Mouse (Mus musculus) cerebellum, postnatal 10 days (tissue): ENCODE results near the gene Tenm2.
A peak's percentile ranks its signal among the peaks of the same experiment; 100 is the strongest.

Source experiments
- DNase-seq, 2 experiments: peaks; one replicate each; pipeline ENCODE4 v3.0.0; 2021; ENCODE audit warnings: mixed read lengths in 2 of 2

The Tenm2 gene

GRCm38 (mm10) chr11:36107840-36108239 is 1127.9 kb downstream of the Tenm2 start:
- DNase-seq: no peak

- DNase-seq: peak; percentile 77 to 78
These were observed 1129.1 kb downstream of the Tenm2 start for GRCm38 (mm10) chr11:36106639-36107038.

GRCm38 (mm10) chr11:36103556-36103955 is 1132.2 kb downstream of the Tenm2 start:
- peak; percentile 81 to 82 for DNase-seq

DNA sequence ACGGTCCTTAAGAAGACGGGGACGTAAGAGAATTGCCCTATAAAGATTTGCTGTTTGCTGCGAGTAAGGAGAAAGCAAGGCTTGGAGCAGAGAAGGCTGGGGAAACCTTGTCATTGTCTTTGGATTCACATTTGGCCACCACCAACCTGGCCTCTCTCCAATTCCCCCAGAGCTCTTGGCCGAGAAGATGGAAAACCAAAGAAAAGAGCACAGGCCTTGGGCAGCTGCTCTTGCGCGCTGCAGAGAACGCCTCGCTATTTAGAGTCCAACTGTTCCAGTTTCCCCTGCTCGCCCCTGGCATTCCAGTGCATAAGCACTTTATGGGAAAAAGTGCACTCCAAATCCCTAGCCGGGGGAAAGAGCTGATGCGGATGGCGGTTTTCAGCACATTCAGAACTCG is 1139.5 kb downstream of the Tenm2 start:
- peak; percentile 90 to 93 for DNase-seq

GRCm38 (mm10) chr11:36090210-36090609 is 1145.6 kb downstream of the Tenm2 start:
- DNase-seq: no peak

- no peak for DNase-seq
These were observed 1154.2 kb downstream of the Tenm2 start for GRCm38 (mm10) chr11:36081399-36082053.

GRCm38 (mm10) chr11:36080766-36081165 is 1155.0 kb downstream of the Tenm2 start:
- no peak for DNase-seq

DNA sequence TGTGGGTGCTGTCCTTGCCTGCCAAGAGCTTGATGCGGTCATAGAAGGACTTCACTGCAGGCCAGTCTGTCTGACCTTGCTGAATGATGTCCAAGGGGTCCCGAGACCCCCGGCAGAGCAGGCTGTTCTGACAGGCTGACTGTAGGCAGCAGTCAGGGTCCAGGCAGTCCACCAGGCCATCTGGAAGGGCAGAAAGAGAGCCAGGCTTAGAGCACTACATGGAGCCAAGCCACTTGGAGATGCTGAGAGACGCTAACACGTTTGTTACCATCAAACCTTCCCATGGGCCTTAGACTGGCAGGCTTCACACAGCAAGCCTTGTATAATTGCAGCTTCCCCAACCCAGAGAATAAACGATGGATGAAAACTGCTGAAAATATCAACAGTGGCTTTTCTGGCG is 1157.4 kb downstream of the Tenm2 start:
- peak; percentile 84 to 92 for DNase-seq

DNA sequence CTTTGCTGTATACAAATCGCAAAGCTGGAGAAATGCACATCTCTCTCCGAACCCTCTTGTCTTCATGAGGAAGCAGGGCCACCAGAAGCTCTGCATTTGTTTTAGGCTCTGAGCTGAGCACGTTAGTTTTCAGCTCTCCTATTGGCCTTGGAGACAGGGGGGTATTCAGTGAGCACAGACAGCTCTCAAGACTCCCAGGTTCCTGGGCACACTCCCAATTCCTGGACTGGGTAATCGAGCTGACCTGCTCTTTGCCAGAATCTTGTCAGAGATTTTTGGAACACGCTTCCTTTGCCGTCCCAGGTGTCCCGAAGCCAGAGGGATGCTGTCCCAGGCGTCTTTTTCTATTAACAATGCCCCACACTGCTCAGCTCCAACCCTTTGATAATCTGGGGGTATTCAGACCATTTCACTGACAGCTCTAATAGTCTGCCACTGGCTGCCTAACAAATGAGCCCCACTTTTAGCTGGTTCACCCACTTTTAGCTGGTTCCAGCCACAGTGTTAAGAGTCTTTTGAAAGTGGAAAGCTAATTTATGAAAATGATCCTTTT is 1161.7 kb downstream of the Tenm2 start:
- DNase-seq: peak; percentile 94 to 97

- peak; percentile 96 for DNase-seq
These were observed 1162.5 kb downstream of the Tenm2 start for GRCm38 (mm10) chr11:36073074-36073818.

GRCm38 (mm10) chr11:36072646-36073045 is 1163.1 kb downstream of the Tenm2 start:
- peak in 1 of 2 experiments; percentile 53 for DNase-seq

- DNase-seq: peak in 1 of 2 experiments; percentile 38
These were observed 1163.7 kb downstream of the Tenm2 start for GRCm38 (mm10) chr11:36072038-36072437.

DNA sequence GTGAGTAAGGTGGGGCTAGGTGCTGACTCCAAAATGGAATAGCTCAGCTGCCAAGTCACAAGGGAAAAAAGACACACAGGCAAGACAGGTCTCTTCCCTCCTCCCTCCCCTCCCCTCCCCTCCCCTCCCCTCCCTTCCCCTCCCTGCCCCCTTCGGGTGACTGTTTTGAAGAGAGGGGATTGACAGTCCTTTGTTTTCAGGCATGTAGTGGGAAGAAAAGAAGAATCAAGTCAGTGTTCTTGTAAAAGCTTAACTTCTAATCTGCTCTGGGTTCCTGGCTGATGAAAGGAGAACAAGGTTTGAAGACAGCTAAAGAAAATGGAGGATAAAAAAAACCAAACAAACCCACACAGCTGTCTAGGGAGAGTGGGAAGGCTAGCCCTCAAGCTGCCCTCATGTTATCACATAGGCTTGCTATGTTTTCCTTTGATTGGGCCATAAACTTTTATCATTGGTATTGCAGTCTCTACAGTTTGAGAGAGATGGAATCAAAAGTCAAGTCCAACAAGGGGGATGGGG is 1176.4 kb downstream of the Tenm2 start:
- DNase-seq: no peak

GRCm38 (mm10) chr11:36056525-36056924 is 1179.2 kb downstream of the Tenm2 start:
- DNase-seq: no peak

DNA sequence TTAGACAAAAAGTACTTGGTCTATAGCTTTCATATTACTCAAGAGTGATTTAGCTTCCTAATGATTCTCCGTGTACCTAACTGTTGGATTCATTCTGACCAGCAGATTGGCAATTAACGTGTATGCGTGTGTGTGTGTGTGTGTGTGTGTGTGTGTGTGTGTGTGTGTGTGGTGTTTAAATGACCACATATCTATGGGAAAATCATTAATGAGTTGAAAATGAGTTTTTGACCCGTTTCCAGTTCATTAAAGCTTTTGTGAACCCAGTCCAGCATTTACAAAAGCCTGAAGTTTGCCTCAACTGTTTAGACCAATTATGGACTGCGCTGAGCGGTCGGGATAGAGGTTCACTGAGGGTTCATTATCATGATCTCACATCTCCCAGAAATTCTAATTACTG is 1181.4 kb downstream of the Tenm2 start:
- no peak for DNase-seq

DNA sequence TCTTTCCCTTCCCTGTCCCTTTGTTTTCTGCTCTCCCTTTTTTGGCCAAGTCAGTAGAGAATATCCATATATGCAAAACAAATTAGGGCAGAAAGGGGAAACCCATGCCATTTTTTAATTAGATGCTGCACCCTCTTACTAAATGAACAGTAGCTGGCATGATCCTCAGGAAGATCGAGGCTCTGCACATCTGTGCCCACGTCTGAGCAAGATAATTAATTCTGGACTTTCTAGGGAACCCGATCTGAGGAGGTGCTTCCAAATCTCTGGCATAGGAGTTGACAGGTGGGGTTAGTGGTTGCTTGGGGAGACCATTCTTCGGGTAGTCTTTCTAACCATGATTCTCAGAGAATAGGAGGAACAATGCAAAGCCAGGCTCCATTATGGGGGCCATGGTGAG is 1182.3 kb downstream of the Tenm2 start:
- no peak for DNase-seq

DNA sequence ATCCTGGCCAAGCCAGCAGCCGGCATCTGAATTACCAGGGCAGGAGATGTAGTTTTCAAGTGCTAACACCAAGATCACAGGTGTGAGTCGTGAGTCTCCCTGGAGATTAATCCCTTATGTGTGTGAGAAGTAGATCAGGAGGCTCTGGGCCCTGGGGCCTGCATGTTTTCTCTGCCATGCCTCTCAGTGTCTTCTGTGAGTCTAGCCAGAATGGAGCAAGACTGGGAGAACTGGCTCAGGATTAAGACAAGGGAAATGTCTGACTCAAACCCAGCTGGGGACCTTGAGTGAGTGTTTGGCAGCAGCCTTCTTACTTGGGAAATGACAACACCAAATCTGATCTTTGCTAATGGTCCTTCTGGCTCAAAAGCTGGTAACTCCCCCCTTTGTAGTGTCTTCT is 1183.2 kb downstream of the Tenm2 start:
- no peak for DNase-seq

GRCm38 (mm10) chr11:36052091-36052490 is 1183.7 kb downstream of the Tenm2 start:
- no peak for DNase-seq

- peak in 1 of 2 experiments; percentile 20 for DNase-seq
These were observed 1186.2 kb downstream of the Tenm2 start for GRCm38 (mm10) chr11:36049547-36049946.

DNA sequence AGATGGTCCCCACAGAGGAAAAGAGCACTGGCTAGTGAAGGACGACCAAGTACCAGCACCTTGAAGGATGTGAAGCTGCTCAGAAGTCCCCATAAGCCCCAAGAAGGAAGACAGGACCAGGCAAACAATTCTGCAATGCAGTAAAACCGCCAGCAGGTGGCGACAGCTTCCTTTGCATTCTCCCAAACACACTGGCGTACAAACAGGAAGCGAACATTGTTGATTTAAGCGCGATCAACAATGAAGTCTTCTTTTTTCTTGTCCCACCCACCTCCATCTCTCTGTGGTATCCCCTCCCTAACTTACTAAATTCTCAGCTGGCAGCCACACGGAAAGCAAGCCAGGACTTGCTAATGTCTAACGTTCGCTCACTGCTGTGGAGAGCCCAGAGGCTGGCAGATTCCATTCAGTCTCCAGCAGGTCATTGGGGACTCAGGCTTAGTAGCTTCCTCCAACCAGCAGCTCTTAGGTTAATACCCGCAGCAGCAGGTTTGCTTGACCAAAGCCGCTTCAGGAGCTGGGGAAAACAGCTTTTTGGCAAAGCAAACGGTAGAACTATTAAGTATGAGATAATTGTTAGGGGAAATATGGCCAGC is 1190.0 kb downstream of the Tenm2 start:
- DNase-seq: peak; percentile 89 to 91

- DNase-seq: no peak
These were observed 1194.4 kb downstream of the Tenm2 start for GRCm38 (mm10) chr11:36041411-36041810.

- DNase-seq: peak; percentile 52 to 69
These were observed 1195.1 kb downstream of the Tenm2 start for GRCm38 (mm10) chr11:36040508-36041233.

GRCm38 (mm10) chr11:36039825-36040224 is 1195.9 kb downstream of the Tenm2 start:
- DNase-seq: no peak
